Mouse (Mus musculus): Measurements from ENCODE around the gene H2-Ab1.

H2-Ab1 gene

DNA sequence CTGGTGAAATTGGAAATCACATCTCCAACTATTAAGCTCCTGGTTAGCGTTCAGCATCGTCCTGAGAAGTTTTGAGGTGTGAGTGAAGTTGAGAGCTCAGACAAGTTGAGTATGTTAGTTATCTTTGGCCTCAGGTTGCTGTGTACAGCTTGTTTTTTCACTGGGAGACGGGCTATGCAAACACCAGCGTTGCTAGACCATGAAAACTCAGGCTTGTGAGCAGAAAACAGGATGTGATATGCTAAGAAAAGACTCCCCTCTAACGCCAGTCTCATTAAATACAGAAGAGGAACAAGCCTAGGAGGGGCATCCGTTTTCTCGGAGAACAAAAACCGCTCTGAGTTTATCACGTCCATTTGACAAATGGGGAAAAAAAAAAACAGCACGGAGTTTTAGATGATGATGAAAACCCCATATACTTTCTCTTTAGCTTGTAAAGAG, 17.9 kb upstream of the H2-Ab1 start:
- no peak for DNase-seq (ENCODE audit: low spot score)

- no peak for DNase-seq (ENCODE audit: low spot score)
Measured at GRCm38 (mm10) chr17:34240366-34240765, 17.1 kb upstream of the H2-Ab1 start.

DNA sequence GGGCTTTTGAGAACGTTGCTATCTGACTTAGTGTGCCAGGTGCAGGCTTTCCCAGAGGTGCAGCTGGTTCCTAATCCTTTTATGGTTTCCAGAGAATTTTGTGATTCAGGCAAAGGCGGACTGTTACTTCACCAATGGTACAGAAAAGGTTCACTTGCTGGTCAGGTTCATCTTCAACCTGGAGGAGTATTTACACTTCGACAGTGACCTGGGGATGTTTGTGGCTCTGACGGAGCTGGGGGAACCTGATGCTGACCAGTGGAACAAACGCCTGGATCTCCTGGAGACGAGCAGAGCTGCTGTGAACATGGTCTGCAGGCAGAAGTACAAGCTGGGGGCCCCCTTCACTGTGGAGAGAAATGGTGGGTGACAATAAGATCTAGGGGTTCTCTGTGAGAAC, 16.6 kb upstream of the H2-Ab1 start:
- no peak for DNase-seq (ENCODE audit: low spot score)

GRCm38 (mm10) chr17:34244656-34245055, 12.8 kb upstream of the H2-Ab1 start:
- no peak for DNase-seq (ENCODE audit: low spot score)

- no peak for DNase-seq (ENCODE audit: low spot score)
Measured at GRCm38 (mm10) chr17:34247047-34247446, 10.4 kb upstream of the H2-Ab1 start.

- no peak for DNase-seq (ENCODE audit: low spot score)
Measured at GRCm38 (mm10) chr17:34248764-34249163, 8.7 kb upstream of the H2-Ab1 start.

DNA sequence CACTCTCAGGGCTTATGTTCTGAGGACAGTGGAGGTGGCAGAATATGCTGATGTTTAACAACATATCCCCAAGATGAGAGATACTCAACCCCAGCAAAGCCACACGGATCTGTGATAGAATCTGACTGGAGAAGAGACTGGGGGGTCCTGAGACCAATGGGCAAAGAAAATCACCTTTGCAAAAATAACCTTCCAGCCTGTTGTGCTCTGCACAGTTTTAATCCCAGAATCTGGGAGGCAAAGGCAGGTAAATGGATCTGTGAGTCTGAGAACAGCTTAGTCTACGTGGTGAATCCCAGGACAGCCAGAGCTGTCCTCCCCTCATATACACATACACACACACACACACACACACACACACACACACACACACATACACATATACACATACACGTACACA, 8.1 kb upstream of the H2-Ab1 start:
- DNase-seq (ENCODE audit: low spot score) = no peak

DNA sequence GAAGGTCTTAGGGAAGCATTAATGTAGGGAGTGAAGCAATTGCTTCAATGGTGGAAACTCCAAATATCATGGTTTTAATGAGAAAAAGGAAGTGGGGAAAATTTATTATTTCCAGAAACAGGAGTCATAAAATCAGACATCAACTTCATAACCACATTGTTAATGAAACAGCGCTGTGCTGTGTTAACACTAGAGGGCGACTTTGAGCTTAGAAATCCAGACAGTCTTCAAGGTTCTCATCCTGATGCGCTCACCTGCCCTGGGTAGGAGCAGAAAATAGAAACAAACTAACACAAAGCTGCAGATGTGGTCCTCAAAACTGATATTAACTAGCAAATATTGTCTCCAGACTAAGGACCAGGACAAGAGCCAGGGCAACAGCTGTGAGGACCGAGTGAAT, 7.6 kb upstream of the H2-Ab1 start:
- DNase-seq (ENCODE audit: low spot score) = peak; percentile 81

- DNase-seq (ENCODE audit: low spot score) = peak; percentile 18
Measured at GRCm38 (mm10) chr17:34251666-34252065, 5.8 kb upstream of the H2-Ab1 start.

DNA sequence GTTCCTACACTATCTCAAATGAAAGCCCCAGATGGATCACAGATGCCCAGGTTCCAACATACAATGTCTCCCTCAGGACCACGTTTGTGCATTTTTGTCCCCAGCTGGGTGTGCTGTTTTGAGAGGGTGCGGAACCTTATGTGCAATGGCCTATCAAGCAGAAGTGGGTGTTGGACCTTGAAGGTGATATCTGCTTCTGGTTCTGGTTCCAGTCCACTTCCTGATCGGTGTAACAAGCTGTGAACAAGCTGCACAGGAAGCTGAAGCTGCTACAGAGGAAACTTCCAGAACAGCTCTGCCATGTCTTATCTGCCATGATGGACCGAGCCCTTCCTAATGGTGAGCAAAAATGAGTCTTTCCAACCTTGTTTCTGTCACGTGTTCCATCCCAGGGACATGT, 988 bp upstream of the H2-Ab1 start:
- no peak for DNase-seq (ENCODE audit: low spot score)

DNA sequence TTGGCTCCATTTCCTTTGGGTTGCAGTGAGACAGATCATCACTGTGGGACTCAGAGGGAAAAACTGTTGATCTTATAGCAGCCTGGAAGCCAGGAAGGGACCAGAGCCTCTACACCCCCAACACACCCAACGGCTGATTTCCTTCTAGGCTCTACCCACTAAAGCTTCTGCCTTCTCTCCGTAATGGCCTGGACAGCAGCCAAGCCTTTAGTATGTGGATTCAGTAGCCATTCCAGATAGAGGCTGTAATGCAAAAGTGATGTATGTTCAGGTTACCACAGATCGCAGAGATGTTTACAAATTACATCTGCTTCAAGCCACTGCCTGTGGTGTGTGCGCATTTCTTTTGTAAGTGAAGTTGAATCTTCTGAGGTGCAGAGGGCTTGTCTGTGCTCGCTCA, 3.1 kb downstream of the H2-Ab1 start:
- no peak for DNase-seq (ENCODE audit: low spot score)

- peak; percentile 66 for DNase-seq (ENCODE audit: low spot score)
Measured at GRCm38 (mm10) chr17:34261502-34261901, 4.0 kb downstream of the H2-Ab1 start.

DNA sequence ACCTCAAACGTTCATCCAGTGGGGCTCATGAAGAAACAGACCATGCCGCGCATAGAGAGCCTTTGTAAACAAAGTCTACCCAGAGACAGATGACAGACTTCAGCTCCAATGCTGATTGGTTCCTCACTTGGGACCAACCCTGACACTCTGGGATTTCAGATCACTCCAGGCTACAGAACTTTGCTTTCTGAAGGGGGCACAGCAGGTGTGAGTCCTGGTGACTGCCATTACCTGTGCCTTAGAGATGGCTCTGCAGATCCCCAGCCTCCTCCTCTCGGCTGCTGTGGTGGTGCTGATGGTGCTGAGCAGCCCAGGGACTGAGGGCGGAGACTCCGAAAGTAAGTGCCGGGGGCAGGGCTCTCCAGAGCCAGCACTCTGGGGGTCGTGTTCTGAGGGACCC, 5.6 kb downstream of the H2-Ab1 start:
- peak; percentile 89 for DNase-seq (ENCODE audit: low spot score)

DNA sequence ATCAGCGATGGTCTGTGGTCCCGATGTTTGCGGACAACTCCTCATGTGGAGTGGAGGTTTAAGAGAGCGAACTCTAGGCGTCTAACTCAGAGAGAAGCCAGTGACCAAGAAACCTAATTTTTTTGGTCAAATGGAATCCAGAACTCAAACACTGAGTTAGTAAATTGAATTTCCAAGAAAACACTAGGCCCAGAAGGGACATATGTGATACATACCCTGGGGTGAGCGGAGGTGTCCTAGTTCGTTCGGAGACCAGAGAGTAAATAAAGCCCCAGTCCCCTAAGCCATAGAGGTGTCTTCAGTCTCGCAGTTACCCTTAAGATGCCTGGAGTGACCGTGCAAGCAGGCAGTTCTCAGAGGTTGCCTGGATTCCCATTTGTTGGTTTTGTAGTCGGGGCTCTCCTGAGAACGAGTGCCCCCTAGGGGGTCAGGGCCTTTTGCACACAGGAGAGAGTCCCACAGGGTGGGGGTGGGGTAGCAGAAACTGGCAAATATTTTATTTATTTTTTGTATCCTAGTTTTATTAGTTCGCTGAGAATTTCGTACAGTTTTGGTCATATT, 6.4 kb downstream of the H2-Ab1 start:
- peak; percentile 65 for DNase-seq (ENCODE audit: low spot score)

DNA sequence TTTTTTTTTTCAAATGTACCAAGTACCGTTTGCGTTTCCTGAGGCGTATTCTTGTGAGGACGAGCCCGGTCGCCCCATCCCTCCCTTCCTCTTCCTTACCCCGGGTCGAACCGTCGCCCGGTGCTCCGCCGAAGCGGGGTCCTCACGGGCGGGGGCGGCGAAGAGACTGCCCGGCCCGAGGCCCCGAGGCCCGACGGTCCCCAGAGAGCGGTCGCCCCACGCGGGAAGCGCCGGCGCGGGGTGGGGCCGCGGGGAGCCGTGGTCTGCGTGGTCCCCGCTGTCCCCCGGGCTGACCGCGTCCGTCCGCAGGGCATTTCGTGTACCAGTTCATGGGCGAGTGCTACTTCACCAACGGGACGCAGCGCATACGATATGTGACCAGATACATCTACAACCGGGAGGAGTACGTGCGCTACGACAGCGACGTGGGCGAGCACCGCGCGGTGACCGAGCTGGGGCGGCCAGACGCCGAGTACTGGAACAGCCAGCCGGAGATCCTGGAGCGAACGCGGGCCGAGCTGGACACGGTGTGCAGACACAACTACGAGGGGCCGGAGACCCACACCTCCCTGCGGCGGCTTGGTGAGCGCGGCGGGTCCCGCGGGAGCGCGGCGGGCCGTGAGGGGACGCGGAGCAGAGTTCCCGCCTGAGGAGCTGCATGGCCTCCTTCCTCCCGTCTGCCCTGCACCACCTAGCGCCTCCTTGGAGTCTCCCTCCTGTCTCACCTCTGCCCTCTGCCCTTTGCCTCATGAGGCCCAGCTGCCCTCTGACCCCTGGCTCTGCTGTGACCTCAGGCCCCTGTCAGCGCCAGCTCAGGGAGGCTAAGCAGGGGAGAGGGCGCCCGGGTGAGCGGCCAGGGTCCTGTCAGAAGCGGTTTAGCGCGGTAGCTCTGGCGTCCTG, 7.2 kb downstream of the H2-Ab1 start:
- DNase-seq (ENCODE audit: low spot score) = peak; percentile 84

DNA sequence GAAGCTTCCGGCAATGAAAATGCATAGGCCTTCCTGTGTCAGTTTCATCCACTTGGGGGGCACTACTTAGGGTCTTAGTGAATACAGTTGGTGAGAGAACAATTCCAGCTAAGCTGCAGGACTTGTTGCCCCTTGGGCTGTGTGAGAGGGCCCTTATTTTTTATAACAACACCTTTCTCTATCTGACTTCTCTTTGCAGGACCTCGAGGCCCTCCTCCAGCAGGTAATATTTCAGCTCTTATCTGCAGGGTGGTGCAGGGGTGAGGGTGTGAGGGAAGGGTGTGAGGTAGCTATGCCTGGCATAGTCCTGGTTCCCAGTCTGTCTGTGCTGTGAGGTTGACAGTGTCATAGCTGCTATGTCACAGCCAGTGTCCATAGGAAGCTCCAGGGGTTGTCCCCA, 10.8 kb downstream of the H2-Ab1 start:
- no peak for DNase-seq (ENCODE audit: low spot score)

DNA sequence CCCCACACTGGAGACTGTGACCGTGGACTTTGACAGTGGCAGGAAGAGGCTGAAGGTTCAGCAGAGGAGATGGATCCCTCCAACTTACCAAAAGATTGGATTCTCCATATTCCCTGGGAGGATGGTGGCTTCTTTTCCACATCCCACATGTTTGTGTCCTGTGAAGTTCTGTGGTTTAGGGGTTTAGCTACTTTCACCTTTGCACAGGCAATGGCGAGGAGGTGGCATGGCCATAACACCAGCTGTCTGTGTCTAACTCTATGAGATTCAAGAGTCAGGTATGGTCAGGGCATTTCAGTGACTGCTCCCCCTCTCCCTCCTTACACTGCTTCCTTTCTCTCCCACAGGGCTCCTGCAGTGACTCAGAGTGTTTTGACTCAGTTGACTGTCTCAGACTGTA, 11.3 kb downstream of the H2-Ab1 start:
- DNase-seq (ENCODE audit: low spot score) = no peak

DNA sequence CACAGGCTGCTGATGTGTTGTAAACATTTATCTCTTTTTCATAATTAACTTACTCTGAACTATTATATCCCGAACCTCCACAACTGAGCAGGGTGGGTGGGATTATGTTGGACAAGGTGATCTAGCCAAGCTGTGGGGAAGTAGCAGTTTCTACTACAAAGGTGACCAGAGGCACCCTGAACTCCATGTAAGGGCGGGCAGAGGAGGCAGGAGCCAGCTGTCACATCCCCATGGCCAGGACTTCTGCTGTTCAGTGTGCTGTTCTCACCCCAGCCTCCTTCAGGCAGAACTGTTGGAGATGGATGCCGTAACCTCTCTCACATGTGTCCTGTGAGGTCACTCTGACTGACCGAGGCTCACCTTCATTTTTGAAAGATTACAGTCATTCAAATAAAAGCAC, 12.3 kb downstream of the H2-Ab1 start:
- no peak for DNase-seq (ENCODE audit: low spot score)

- no peak for DNase-seq (ENCODE audit: low spot score)
Measured at GRCm38 (mm10) chr17:34270230-34270629, 12.7 kb downstream of the H2-Ab1 start.

GRCm38 (mm10) chr17:34270940-34271339, 13.5 kb downstream of the H2-Ab1 start:
- DNase-seq (ENCODE audit: low spot score) = no peak

DNA sequence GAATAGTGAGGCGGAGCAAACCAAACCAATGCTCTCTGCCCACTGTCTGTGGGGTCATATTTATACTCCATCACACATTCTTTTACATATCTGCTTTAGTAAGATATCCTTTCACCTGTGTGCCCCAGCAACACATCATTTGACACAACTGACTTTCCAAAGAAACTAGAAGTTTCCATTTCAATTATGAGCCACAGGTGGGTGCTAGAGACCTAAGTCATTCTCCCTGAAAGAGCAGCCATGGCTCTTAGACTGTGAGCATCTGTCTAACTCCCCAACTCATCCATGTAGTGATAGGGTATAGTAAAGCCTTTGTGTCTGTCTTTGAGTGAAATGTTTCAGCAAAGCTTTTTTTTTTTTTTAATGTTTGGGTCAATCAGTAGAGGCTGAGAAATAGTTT, 14.6 kb downstream of the H2-Ab1 start:
- no peak for DNase-seq (ENCODE audit: low spot score)

GRCm38 (mm10) chr17:34280499-34281038, 23.1 kb downstream of the H2-Ab1 start:
- no peak for DNase-seq (ENCODE audit: low spot score)

GRCm38 (mm10) chr17:34281836-34282235, 24.3 kb downstream of the H2-Ab1 start:
- no peak for DNase-seq (ENCODE audit: low spot score)
